Mouse (Mus musculus) monocyte, adult 5-6 weeks (primary cell): Measurements from ENCODE around the gene Kcnd2. TPM values are rescaled to one million over a fixed set of nuclear protein-coding genes. Genes with fewer than 3 reads are reported as not detected.

Experiments
- ATAC-seq: fragments of 153-309, 156-312 bp; replicated peaks from 2 replicates; pipeline ENCODE4 v1.8.0; 2017; ENCODE audit warnings: mild to moderate bottlenecking; ENCODE audit not compliant: low TSS enrichment, insufficient number of reproducible peaks, severe bottlenecking, poor library complexity, low FRiP score
- total RNA-seq: library from RNA; stranded (forward); fragments of 200-1000, 200-491, 200-594 nt; gene quantifications from 3 replicates; pipeline ENCODE4 v1.2.3, GENCODE M21; 2017

The Kcnd2 gene
- total RNA-seq, 1 experiment from 2014 or later, result not detected

- ATAC-seq, result no peak
Measured at GRCm38 (mm10) chr6:21609381-21610059, 394.2 kb downstream of the Kcnd2 start.

GRCm38 (mm10) chr6:21629989-21630388, 414.7 kb downstream of the Kcnd2 start:
- no peak for ATAC-seq

- no peak for ATAC-seq
Measured at GRCm38 (mm10) chr6:21655681-21656080, 440.4 kb downstream of the Kcnd2 start.

- no peak for ATAC-seq
Measured at GRCm38 (mm10) chr6:21664135-21664534, 448.8 kb downstream of the Kcnd2 start.

- no peak for ATAC-seq
Measured at GRCm38 (mm10) chr6:21664638-21665037, 449.3 kb downstream of the Kcnd2 start.

DNA sequence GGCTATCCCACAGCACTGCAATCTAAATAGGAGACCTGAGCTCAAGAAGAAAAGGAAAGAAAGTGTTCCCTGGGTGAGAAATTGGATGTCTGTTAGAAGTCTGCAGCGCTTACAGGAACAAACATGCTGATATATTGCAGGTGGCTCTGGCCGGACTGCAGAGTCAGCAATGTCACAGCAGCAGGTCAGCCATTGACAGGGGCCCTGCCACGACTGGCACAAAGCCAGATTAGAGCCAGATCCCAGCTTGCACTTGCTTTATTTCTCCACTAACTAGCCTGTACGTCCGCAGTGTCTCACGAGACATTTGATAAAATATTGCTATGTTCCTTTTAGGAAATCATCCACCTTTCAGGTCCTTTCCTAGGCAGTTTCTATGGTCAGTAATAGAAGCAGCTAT, 468.9 kb downstream of the Kcnd2 start:
- ATAC-seq, result no peak

DNA sequence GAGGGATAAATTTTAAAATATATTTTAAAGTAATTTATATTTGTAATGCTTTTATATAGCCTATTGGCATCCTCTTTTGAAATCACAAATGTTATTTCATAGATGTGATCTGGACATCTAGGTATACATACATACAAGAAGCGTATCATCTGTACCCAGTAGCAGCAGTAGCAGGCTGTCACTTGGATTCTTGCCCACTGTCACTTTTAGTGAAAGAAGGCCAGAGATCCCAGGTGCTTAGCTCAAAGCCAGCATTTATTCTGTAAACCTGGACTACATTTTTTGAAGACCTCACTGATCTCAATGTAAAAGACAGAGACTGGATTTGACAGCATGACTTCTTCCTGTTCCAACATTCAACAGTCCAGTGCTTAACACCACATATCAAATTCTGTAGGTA, 471.1 kb downstream of the Kcnd2 start:
- no peak for ATAC-seq

- no peak for ATAC-seq
Measured at GRCm38 (mm10) chr6:21692861-21693350, 477.6 kb downstream of the Kcnd2 start.

GRCm38 (mm10) chr6:21697641-21698040, 482.3 kb downstream of the Kcnd2 start:
- ATAC-seq, result no peak

DNA sequence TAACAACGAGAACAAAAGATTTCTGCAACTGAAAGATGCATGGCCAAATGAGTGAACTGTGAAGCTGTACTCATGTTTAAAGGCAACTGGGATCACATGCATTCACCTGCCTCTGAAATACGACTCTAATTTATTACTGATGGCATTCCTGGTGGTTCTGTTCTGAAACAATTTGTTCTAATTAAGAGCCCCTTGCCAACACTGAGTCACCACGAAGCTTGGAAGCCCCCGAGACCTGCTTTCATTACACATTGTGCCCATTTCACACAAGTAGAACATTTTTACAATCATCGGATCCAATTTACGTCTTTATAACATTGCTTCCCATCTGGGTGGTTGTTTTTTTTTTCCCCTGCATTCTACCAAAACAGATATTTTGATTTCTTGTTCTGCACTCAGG, 485.8 kb downstream of the Kcnd2 start:
- no peak for ATAC-seq

GRCm38 (mm10) chr6:21709228-21709627, 493.9 kb downstream of the Kcnd2 start:
- ATAC-seq, result no peak

DNA sequence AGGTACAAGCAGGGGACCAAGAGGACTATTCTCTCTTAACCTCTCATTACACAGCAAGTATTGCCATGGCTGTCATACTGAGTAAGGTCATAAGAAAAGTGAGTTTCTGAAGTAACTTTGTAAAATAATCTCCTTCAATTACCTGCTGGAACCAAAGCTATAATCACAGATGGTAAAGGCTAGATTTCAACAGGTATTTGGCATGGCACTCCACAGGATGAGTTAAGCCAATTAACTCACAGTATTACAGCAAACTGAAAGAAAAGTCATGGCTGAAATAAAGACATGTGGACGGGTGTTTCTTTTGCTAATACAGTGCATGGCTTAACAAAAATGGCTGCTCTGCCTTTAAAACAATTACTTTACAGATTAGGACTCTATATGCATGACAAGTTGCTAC, 503.8 kb downstream of the Kcnd2 start:
- ATAC-seq, result no peak

- ATAC-seq, result no peak
Measured at GRCm38 (mm10) chr6:21722238-21722637, 506.9 kb downstream of the Kcnd2 start.

- ATAC-seq, result no peak
Measured at GRCm38 (mm10) chr6:21740606-21741005, 525.3 kb downstream of the Kcnd2 start.

DNA sequence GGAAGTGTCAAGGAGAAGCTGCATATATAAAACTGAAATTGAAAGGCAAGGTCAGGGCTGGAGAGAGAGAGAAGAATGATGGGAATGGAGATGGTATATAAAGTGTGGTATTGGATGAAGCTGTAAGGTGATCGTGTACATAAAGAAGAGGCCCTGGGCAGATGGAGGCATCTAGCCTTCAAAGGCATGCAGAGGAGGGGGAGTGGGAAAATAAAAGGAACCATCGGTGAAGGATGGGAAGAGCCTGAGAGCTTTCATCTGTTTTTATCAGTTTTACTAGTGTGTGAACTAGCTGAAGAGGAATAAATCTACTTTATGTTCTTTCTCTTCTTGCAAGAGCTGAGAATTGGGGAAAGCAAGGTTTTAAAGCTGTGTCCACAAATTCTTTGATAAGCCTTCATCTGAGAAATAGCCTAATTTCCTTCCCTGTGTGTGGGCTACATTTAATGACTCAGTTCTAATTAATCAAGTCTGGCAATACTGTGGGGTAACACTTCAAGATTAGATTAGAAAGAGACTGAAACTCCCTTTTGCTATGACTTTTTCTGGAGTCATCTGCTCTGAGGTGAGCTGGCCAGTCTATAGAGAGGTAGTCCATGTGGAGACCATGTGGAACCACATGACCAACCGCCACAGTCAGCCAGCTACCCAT, 529.4 kb downstream of the Kcnd2 start:
- ATAC-seq, result no peak

GRCm38 (mm10) chr6:21747536-21747935, 532.2 kb downstream of the Kcnd2 start:
- no peak for ATAC-seq

GRCm38 (mm10) chr6:21767787-21768221, 552.5 kb downstream of the Kcnd2 start:
- no peak for ATAC-seq

DNA sequence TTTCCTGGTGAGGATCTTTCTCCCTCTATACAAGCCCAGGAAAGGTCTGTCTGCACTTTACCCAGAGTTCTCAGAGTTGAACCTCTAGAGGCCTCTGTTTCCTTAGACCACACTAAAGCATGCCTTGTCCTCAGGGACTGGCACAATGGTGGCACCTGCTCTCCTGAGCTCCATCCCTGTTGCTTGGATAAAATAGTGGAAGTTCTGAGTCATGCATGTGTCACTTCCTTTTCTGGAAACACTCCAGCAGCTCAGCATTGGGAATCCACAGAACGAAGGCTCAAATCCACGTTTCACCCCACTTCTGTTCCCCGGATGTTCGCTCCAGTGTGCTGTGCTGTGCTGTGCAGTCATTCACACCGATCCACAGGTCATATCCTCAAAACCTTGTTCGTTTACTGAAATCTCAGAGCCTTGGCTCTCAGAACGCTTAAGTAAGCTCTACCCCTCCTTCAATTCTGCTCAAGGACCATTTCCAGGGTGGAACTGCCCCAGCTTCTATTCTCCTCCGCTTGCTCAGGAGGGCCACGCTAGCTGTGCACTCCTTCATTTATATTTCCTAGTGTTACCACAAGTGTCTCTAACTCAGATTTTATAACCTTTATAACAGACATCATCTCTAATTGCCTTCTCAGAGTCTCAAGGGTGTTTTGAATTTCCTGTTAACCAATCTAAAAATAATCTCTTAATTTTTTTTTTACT, 553.6 kb downstream of the Kcnd2 start:
- no peak for ATAC-seq

DNA sequence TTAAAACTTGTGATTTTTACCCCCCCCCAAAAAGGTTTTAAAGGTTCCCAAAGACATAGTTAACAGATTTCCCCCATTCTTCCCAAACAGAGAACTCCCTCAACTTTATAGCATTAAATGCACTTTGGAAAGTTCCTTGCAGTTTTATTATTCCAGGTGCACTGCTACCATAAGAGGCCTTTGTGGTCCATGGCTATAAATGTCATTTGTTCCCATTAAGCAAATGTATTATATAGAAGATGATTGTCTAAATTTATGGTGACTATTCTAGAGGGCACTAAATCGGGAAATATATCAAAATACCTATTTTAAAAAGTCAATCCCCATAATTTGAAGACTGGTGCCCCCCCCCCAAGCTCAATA, 554.1 kb downstream of the Kcnd2 start:
- no peak for ATAC-seq
